Mouse (Mus musculus): Measurements from ENCODE around the gene BC052040. TPM values are rescaled to one million over a fixed set of nuclear protein-coding genes. Genes with fewer than 3 reads are reported as not detected.

BC052040 gene
- total RNA-seq, 1 experiment: 7.9 TPM

GRCm38 (mm10) chr2:115723452-115723851, 141.9 kb downstream of the BC052040 start:
- Histone ChIP-seq H3K4me1 (ENCODE audit: control insufficient read depth in 2 of 2, insufficient read depth in 2 of 2, low read length in 2 of 2, poor library complexity in 1 of 2) (peaks cover 11 to 18% of the 10 kb centered on the region in 2 experiments), H3K27ac (ENCODE audit: insufficient read depth, low read depth, low read length, poor library complexity, severe bottlenecking) (peak overlapping the region; percentile 44; the same call in 1 of the 2 replicates), H3K4me3 (ENCODE audit: insufficient read depth in 1 of 2, low read depth in 1 of 2, low read length in 2 of 2, poor library complexity in 1 of 2, severe bottlenecking in 1 of 2) (no peak overlapping the region), H3K9me3 (ENCODE audit: control insufficient read depth, insufficient read depth, low read depth, low read length) (no peaks in the 10 kb centered on the region), H3K9ac (ENCODE audit: insufficient read depth, low read depth, low read length, poor library complexity, severe bottlenecking) (no peak overlapping the region), H3K36me3 (ENCODE audit: control insufficient read depth, insufficient read depth, low read length, poor library complexity, severe bottlenecking) (peaks cover 13% of the 10 kb centered on the region; the same call in 1 of the 2 replicates)
- TF ChIP-seq ZC3H11A (IDR thresholded peaks at IDR 0.05; ENCODE audit: borderline replicate concordance, low read depth, low read length) (no peak), MAFK (IDR thresholded peaks at IDR 0.05; ENCODE audit: insufficient read depth, low read depth, low read length) (no peak), CHD2 (IDR thresholded peaks at IDR 0.05; ENCODE audit: low read depth, low read length) (peak; percentile 66; the same call in 1 of the 2 replicates)
- in situ Hi-C loops (cut with MboI; ENCODE audit: low sequenced_read_pairs in 2 of 2, unreplicated experiment in 2 of 2): no loop called here
- DNase-seq (ENCODE audit: low read depth, low spot score): peak; percentile 88

- Histone ChIP-seq H3K9me3 (ENCODE audit: control insufficient read depth, insufficient read depth, low read depth, low read length) (no peaks in the 10 kb centered on the region), H3K36me3 (ENCODE audit: control insufficient read depth, insufficient read depth, low read length, poor library complexity, severe bottlenecking) (peaks cover 11% of the 10 kb centered on the region; the same call in 1 of the 2 replicates), H3K9ac (ENCODE audit: insufficient read depth, low read depth, low read length, poor library complexity, severe bottlenecking) (no peak overlapping the region), H3K4me1 (ENCODE audit: control insufficient read depth in 2 of 2, insufficient read depth in 2 of 2, low read length in 2 of 2, poor library complexity in 1 of 2) (peaks cover 11 to 18% of the 10 kb centered on the region in 2 experiments), H3K4me3 (ENCODE audit: insufficient read depth in 1 of 2, low read depth in 1 of 2, low read length in 2 of 2, poor library complexity in 1 of 2, severe bottlenecking in 1 of 2) (no peak overlapping the region), H3K27ac (ENCODE audit: insufficient read depth, low read depth, low read length, poor library complexity, severe bottlenecking) (peak overlapping the region; percentile 69)
- in situ Hi-C loops (cut with MboI; ENCODE audit: low sequenced_read_pairs in 2 of 2, unreplicated experiment in 2 of 2): no loop called here
- no peak for TF ChIP-seq HCFC1 (IDR thresholded peaks at IDR 0.05; ENCODE audit: borderline replicate concordance, insufficient read depth, low read length)
- TF ChIP-seq MAFK (IDR thresholded peaks at IDR 0.05; ENCODE audit: insufficient read depth, low read depth, low read length): no peak
- no peak for TF ChIP-seq ZNF384 (IDR thresholded peaks at IDR 0.05; ENCODE audit: low read depth, low read length)
- no peak for TF ChIP-seq CHD2 (IDR thresholded peaks at IDR 0.05; ENCODE audit: low read depth, low read length)
- no peak for TF ChIP-seq ZC3H11A (IDR thresholded peaks at IDR 0.05; ENCODE audit: borderline replicate concordance, low read depth, low read length)
- no peak for DNase-seq (ENCODE audit: low read depth, low spot score)
These were observed 142.7 kb downstream of the BC052040 start for GRCm38 (mm10) chr2:115724216-115724615.

GRCm38 (mm10) chr2:115724726-115725125, 143.2 kb downstream of the BC052040 start:
- peak overlapping the region; percentile 69; the same call in 1 of the 2 replicates for H3K27ac ChIP-seq (ENCODE audit: insufficient read depth, low read depth, low read length, poor library complexity, severe bottlenecking)
- no peaks in the 10 kb centered on the region for H3K9me3 ChIP-seq (ENCODE audit: control insufficient read depth, insufficient read depth, low read depth, low read length)
- in situ Hi-C loops (cut with MboI; ENCODE audit: low sequenced_read_pairs in 2 of 2, unreplicated experiment in 2 of 2): no loop called here
- H3K4me1 ChIP-seq (ENCODE audit: control insufficient read depth in 2 of 2, insufficient read depth in 2 of 2, low read length in 2 of 2, poor library complexity in 1 of 2): peaks cover 11 to 18% of the 10 kb centered on the region in 2 experiments
- TF ChIP-seq ZNF384 (IDR thresholded peaks at IDR 0.05; ENCODE audit: low read depth, low read length) (no peak), MAFK (IDR thresholded peaks at IDR 0.05; ENCODE audit: insufficient read depth, low read depth, low read length) (no peak), ZC3H11A (IDR thresholded peaks at IDR 0.05; ENCODE audit: borderline replicate concordance, low read depth, low read length) (no peak), HCFC1 (IDR thresholded peaks at IDR 0.05; ENCODE audit: borderline replicate concordance, insufficient read depth, low read length) (no peak)
- H3K4me3 ChIP-seq (ENCODE audit: insufficient read depth in 1 of 2, low read depth in 1 of 2, low read length in 2 of 2, poor library complexity in 1 of 2, severe bottlenecking in 1 of 2): no peak overlapping the region
- H3K9ac ChIP-seq (ENCODE audit: insufficient read depth, low read depth, low read length, poor library complexity, severe bottlenecking): no peak overlapping the region
- DNase-seq (ENCODE audit: low read depth, low spot score): no peak
- peaks cover 7% of the 10 kb centered on the region; the same call in 1 of the 2 replicates for H3K36me3 ChIP-seq (ENCODE audit: control insufficient read depth, insufficient read depth, low read length, poor library complexity, severe bottlenecking)

- in situ Hi-C loops (cut with MboI; ENCODE audit: low sequenced_read_pairs in 2 of 2, unreplicated experiment in 2 of 2): no loop called here
These were observed 144.0 kb downstream of the BC052040 start for GRCm38 (mm10) chr2:115725503-115725902.

GRCm38 (mm10) chr2:115725926-115726325, 144.4 kb downstream of the BC052040 start:
- no peak for DNase-seq (ENCODE audit: low read depth, low spot score)
- Histone ChIP-seq H3K4me1 (ENCODE audit: control insufficient read depth in 2 of 2, insufficient read depth in 2 of 2, low read length in 2 of 2, poor library complexity in 1 of 2) (peaks cover 11 to 18% of the 10 kb centered on the region in 2 experiments), H3K36me3 (ENCODE audit: control insufficient read depth, insufficient read depth, low read length, poor library complexity, severe bottlenecking) (peaks cover 6% of the 10 kb centered on the region; the same call in 1 of the 2 replicates), H3K27ac (ENCODE audit: insufficient read depth, low read depth, low read length, poor library complexity, severe bottlenecking) (no peak overlapping the region), H3K4me3 (ENCODE audit: insufficient read depth in 1 of 2, low read depth in 1 of 2, low read length in 2 of 2, poor library complexity in 1 of 2, severe bottlenecking in 1 of 2) (no peak overlapping the region), H3K9me3 (ENCODE audit: control insufficient read depth, insufficient read depth, low read depth, low read length) (no peaks in the 10 kb centered on the region), H3K9ac (ENCODE audit: insufficient read depth, low read depth, low read length, poor library complexity, severe bottlenecking) (no peak overlapping the region)
- TF ChIP-seq MAFK (IDR thresholded peaks at IDR 0.05; ENCODE audit: insufficient read depth, low read depth, low read length) (no peak), ZNF384 (IDR thresholded peaks at IDR 0.05; ENCODE audit: low read depth, low read length) (no peak), HCFC1 (IDR thresholded peaks at IDR 0.05; ENCODE audit: borderline replicate concordance, insufficient read depth, low read length) (no peak), ZC3H11A (IDR thresholded peaks at IDR 0.05; ENCODE audit: borderline replicate concordance, low read depth, low read length) (no peak), CHD2 (IDR thresholded peaks at IDR 0.05; ENCODE audit: low read depth, low read length) (no peak)
- in situ Hi-C loops (cut with MboI; ENCODE audit: low sequenced_read_pairs in 2 of 2, unreplicated experiment in 2 of 2): no loop called here

More at GRCm38 (mm10) chr2:115725503-115725902, 144.0 kb downstream of the BC052040 start:
- no peak overlapping the region for H3K4me3 ChIP-seq (ENCODE audit: insufficient read depth in 1 of 2, low read depth in 1 of 2, low read length in 2 of 2, poor library complexity in 1 of 2, severe bottlenecking in 1 of 2)
- peaks cover 7% of the 10 kb centered on the region; the same call in 1 of the 2 replicates for H3K36me3 ChIP-seq (ENCODE audit: control insufficient read depth, insufficient read depth, low read length, poor library complexity, severe bottlenecking)
- DNase-seq (ENCODE audit: low read depth, low spot score): no peak
- no peak overlapping the region for H3K27ac ChIP-seq (ENCODE audit: insufficient read depth, low read depth, low read length, poor library complexity, severe bottlenecking)
- H3K9me3 ChIP-seq (ENCODE audit: control insufficient read depth, insufficient read depth, low read depth, low read length): no peaks in the 10 kb centered on the region
- no peak for TF ChIP-seq MAFK (IDR thresholded peaks at IDR 0.05; ENCODE audit: insufficient read depth, low read depth, low read length)
- no peak for TF ChIP-seq ZNF384 (IDR thresholded peaks at IDR 0.05; ENCODE audit: low read depth, low read length)
- peaks cover 11 to 18% of the 10 kb centered on the region in 2 experiments for H3K4me1 ChIP-seq (ENCODE audit: control insufficient read depth in 2 of 2, insufficient read depth in 2 of 2, low read length in 2 of 2, poor library complexity in 1 of 2)
- no peak overlapping the region for H3K9ac ChIP-seq (ENCODE audit: insufficient read depth, low read depth, low read length, poor library complexity, severe bottlenecking)
